Mouse (Mus musculus) retina, adult 2 months (tissue): Measurements from ENCODE around the gene Arid5a.

Source experiments
- DNase-seq: peaks from one replicate; pipeline ENCODE4 v3.0.0-alpha.2; 2012; ENCODE audit warnings: low read depth, low spot score

Arid5a gene

DNA sequence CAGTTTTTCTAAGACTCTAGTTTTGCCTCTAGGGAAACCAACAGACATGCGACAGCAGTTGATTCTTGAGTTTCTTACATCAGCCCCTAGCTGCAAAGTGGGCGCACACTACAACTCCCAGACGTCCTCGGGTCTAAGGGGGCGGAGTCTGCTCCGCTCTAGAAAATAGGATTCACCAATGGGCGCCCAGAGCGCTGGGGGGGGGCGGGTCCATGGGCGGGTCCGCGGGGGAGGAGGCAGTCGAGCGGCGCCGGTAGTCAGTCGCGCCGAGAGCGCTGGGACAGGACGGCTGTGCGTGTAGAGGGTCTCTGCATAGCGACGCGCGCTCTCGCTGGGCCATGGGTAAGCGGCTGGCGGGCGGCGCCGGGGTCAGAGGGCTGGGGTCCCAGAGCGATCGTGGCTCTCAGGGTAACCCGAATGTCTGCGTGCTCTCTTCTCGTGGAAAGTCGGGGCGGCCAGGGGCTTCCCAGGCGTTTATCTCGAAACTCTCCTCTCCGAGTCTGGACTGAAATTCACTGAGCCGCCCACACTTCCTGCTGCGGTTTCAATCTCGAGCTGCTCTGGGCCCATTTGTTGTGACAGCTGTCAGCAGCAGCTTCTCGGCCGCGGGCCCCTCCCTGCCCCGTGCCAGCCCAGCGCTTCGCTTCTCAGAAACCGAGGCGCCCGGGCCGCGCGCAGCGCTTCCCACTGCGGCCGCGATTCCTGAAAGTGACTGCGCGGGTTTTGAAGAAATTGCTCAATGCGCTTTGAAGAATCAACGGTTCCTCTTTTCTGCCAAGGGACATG lies at the start of gene Arid5a:
Gene Arid5a, plus strand, starts transcription at position 239 of the 786 bp plus-strand sequence.
- DNase-seq: peak; percentile 81

GRCm38 (mm10) chr1:36258631-36259030 lies 48.9 kb upstream of the Arid5a start:
- no peak for DNase-seq

GRCm38 (mm10) chr1:36259281-36259680 lies 48.3 kb upstream of the Arid5a start:
- no peak for DNase-seq

- DNase-seq: no peak
Measured at GRCm38 (mm10) chr1:36260418-36260817, 47.1 kb upstream of the Arid5a start.

DNA sequence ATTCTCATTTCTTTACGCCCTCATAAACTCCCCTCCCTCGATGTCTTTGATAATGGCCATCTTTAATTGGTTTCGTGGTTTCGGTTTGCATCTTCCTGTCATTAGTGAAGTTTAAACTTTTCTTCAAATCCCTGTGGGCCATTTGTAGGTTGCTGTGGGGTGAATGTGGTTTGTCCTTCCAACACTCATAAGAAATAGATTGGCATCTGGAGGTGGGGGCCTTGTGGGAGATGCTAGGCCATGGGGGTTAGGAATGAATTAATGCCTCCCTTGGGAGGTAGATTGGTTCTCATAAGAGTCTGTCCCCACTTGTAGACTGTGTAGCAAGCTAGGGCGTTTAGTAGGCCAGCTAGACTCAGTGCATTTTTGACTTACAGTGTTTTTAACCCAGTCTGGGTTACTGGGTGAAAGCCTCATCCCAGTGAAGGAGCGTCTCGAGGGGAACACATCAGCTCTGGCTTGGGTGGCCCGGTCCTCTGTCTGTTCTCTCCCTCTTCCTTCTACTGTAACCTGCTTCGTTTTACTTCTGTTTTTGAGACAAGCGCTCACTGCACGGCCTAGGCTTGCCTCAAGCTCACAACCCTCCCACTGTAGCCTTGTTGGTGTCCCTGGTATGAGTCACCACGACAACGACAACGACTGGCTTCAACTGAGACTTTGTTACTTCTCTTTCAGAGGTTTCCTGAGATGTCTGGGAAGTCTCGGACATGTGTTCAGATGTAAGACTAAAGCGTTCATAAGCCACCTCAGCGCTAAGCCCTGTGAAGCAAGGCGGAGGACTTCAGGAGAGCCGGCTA lies 45.6 kb upstream of the Arid5a start:
- no peak for DNase-seq

DNA sequence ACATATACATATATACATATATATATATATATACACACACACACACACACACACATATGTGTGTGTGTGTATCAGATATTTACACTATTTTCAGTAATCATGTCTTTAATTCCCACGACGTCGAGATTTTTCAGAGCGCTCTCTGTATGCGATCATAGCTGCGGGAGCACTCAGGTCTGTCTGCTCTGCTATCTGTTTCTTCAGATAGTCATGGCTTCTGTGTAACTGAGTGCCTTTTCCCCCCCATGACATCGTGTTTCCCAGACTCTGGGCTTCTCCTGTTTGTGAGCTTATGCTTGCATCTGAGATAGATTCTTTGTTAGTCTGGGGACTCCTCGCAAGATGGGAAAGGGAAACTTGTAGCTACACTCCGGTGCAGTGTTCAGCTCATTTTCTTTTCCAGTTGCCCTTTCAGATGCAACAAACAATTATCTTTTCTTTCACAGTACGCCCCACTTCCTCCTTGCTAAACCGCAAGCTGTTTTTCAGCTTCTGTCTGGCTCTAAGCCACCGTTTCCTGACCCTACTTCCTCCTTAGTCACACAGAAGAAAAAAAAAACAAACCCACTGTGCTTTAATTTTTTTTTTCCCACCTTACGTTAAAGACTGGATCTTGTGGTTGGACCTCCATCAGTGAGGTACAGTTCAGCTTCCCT lies 43.6 kb upstream of the Arid5a start:
- no peak for DNase-seq

DNA sequence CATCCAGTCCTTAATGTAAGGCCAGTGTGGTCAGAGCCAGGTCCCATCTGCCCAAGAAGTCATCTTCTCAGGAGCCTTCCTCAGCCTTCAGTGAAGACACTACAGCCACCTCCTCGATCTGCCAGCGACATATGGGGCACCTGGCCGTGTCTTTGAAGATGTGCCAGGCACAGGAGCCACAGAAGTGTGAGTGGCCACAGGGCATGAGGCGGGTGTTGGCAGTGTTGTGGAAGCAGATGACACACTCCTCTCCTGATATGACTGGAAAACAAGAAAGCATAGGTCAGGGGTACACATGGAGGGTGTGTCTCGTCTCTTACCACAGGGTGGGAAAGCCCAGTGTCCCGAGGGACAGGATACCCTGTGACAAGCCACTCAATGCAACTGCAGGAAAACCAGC lies 41.2 kb upstream of the Arid5a start:
- DNase-seq: no peak

GRCm38 (mm10) chr1:36267595-36267994 lies 39.9 kb upstream of the Arid5a start:
- DNase-seq: no peak

- DNase-seq: no peak
Measured at GRCm38 (mm10) chr1:36269121-36269795, 38.3 kb upstream of the Arid5a start.

DNA sequence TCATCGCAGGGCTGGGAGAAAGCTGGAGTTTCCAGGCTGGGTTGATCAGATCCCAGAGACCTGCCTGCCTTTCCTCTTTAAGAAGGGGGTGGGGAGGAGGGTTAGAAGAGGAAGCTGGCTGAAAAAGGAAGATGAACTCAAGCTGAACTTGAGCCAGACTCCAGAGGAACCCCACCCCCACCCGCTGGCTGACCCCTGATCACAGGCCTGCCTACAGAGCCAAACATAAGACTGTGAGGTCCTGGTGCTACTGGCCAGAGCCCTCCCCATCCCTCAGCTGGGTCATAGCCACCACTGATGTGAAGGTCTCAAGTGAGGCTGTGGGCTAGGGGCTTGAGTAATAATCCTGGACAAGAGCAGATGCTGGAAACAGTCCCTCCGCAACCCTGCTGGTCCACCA lies 36.9 kb upstream of the Arid5a start:
- DNase-seq: no peak

DNA sequence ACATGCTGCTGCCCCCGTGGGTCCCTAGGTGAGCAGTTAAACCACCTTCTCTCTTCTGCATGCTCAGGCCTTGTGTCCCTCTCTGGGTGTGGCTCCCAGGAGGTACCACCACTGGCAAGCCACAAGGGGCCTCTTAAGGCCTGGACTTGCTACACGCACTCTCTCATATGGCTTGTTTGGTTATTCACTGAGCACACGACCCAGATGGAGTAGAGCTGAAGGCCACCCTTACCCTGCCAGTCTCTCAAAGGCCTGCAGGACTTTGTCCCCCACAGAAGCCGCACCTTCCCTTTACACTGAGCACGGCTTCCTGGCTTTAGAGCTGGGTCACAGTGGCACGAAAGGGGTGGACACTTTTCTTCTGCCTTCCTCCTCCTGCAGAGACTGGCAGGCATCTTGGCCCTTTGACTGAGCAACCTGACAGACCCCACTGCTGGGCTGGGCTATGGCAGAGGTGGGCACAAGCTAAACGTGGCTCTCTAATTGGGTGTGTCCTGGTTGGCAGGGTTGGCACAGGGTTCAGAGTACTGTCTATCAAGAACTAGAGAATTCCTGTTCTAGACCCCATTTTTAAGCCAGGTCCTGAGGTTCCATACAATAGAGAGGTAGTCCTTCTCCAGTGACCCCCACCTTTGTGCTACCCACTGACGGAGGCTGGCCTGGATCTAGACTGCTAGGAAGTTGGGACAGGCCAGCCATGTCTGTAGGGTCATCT lies 35.9 kb upstream of the Arid5a start:
- DNase-seq: no peak

GRCm38 (mm10) chr1:36272546-36272945 lies 35.0 kb upstream of the Arid5a start:
- no peak for DNase-seq

DNA sequence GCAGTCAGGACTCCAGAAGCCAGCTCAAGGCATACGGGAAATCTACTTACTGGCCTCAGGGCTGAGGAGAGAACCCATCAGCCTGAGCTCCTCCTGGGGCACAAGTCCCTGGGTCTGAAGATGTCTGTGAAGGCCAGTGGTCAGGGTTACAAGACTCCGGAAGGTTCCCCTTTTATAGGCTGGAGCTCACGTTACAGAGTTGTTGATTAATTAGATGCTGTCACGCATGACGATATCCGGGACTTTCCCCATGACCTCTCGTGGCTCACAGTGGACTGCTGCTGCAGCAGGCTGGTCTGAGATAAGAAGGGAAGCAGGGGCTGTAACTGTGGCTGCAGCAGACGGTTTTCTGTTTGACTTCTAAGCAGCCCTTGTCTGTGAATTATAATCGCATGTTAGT lies 34.2 kb upstream of the Arid5a start:
- no peak for DNase-seq

DNA sequence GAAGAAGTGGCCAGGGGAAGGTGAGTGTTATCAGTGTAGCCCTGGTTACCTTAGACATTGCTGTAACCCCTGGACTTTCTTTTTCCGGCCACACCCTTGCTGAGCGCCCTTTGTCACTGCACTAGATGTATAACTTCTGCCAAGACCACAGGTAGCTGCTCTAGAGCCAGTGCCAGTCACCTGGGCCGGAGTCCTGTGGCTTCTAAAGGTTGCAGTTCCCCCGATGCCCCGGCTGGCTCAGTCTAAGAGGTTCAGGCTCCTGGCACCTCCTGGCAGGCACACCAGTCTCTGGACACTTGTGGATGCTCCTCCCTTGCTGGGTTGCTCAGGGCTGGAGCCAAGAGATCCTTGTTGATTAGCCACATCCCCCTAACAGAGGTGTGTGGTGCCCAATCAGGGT lies 33.1 kb upstream of the Arid5a start, which contains the start of gene Neurl3:
Gene Neurl3, minus strand, starts transcription at position 225 of the 400 bp plus-strand sequence.
- DNase-seq: no peak

GRCm38 (mm10) chr1:36275635-36276389 lies 31.7 kb upstream of the Arid5a start:
- DNase-seq: no peak

- DNase-seq: peak; percentile 39
Measured at GRCm38 (mm10) chr1:36277267-36278060, 30.1 kb upstream of the Arid5a start.

DNA sequence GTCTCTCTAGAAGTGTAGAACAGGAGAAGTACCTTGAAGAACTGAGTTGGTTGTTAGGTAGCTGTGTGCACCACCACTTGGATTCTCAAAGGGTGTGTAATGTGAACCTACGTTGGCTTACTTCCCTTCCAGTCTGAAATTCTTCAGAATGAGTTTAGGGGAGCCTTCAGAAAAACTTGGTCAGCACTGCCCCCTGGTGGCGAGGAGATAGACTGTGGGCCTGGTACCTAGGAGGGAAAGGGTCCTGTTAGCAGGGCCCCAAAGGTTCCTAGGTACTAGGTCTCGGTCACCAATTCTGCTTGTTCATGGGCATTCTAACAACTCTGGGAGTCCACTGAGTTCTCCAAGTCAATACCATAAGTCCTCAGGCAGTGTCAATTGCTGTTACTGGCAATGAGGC lies 28.3 kb upstream of the Arid5a start:
- peak; percentile 45 for DNase-seq

DNA sequence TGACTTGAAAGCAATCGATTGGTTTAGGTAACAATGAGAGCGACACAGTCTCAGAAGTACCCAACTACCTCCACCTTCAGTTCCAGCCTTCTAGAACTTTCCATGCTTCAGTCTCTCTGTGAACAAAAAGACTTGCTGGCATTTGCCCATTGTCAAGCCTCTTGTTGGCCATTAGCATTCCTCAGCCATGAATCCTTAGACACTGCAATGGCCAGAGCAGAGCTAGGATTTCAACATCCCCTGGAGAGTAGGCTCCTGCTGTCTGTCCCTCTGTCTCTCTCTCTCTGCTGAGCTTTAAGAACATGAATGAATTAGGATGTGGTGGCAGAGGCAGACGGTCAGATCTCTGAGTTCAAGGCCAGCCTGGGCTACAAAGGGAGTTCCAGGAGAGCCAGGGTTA lies 26.6 kb upstream of the Arid5a start:
- no peak for DNase-seq

DNA sequence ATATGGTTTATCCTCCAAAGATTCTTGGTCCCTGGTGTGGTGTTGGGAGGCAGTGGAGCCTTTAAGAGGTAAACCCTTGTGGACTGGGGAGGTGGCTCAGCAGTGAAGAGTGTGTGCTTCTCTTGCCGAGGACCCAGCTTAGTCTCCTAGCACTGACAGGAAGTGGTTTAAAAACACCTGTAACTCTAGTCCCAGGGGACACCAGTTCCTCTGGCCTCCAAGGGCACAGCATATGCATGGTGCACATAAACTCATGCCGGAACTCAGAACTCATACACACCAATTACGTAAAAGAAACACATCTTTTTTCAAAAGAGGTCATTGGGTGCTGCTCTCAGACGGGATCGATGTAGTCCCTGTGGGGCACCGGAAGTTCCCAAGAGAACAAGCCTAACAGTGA lies 25.7 kb upstream of the Arid5a start:
- DNase-seq: no peak

GRCm38 (mm10) chr1:36293470-36293869 lies 14.1 kb upstream of the Arid5a start:
- DNase-seq: no peak
